Mouse (Mus musculus): ENCODE data around the gene Ugt1a6a. TPM values are rescaled to one million over a fixed set of nuclear protein-coding genes. Genes with fewer than 3 reads are reported as not detected.
"Not testable (repeated sequence)": the region's sequence is repeated elsewhere in the genome, so short reads cannot be mapped to it uniquely, and the experiment has no call there.

Gene Ugt1a6a
- polyA plus RNA-seq, 1 experiment from 2014 or later: not detected

DNA sequence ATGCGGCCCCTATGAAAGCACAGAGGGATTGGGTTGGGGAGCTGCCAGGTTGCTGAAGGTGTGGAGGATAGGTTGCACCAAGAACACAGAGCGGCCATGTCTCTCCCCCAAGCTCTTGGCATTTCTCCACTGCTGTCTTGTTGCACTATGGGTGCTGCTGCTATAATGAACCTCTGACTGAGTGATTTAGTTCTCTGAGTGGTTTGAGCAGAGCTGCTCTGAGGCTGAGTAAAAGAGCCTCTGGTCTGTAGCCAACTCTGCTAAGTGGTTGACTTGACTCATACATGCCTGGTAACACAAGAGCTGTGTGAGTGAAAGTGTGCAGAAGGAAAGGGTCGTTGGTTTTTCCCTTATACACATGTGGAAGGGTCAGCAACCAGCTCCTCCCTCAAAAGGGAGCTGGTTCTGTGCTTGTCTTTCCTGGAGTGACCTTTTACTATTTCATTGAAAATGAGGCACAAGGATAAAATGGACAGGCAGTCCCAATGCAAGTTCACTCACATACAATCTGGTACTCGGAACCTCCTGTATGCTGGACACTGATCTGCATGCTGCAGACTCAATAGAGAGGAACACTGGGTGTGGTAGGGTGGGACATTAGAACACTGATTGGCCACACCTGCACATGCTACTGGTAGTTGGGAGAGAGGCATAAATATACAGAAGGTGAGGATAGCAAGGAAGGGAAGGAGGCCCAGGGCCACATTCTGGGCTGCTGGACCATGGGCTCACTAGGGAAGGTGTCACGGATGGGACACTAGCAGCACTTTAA is 30.7 kb upstream of the Ugt1a6a start:
- H3K27ac ChIP-seq (ENCODE audit: low read depth, low read length); H3K4me3 ChIP-seq (ENCODE audit: low read depth, low read length); DNase-seq (ENCODE audit: low spot score, missing footprints); ATAC-seq (ENCODE audit: low FRiP score); H3K9me3 ChIP-seq (ENCODE audit: control insufficient read depth, low read length); H3K4me1 ChIP-seq (ENCODE audit: control insufficient read depth, insufficient read depth, low read length); H3K36me3 ChIP-seq (ENCODE audit: control insufficient read depth, insufficient read depth, low read length); H3K4me2 ChIP-seq; H3K9ac ChIP-seq (ENCODE audit: low read length); H3K27me3 ChIP-seq (ENCODE audit: control insufficient read depth, insufficient read depth, low read length): not testable (repeated sequence)
- 88% methylated on average over 4 of the region's 5 CpGs for WGBS

DNA sequence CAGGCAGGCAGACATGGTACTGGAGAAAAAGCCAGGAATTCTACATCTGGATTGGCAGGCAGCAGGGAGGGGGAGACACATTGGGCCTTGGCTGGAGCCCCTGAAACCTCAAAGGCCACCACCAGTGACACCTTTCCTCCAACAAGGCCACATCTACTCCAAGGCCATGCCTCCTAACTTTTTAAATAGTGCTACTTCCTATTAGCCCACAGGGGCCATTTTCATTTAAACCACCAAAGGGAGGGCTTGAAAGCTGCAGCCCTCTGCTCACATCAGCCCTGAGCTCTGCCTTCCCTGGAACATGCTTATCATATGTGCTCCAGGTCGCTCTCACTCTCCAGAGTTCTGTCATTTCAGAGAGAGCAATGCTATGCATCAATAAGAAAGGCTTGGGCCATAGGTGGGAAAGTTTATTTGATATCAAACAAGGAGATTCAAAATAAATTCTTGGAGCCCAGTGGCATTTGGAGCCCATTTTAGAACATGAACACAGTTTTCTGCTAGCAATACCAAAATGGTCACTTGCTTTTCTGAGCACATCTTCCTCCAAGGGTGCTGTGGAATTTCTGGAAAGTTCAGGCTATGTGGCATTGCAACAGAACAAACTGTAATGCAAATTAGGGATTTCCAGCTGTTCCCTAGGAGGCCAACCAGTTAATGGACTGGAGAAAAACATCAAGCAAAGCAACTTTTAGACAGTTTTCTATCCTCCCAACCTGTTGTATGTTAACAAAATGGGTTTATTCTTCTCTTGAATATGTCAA is 29.8 kb upstream of the Ugt1a6a start:
- no peak for DNase-seq (ENCODE audit: low spot score, missing footprints)
- H3K4me2 ChIP-seq: no peak overlapping the region
- no peak overlapping the region for H3K9ac ChIP-seq (ENCODE audit: low read length)
- H3K4me1 ChIP-seq (ENCODE audit: control insufficient read depth, insufficient read depth, low read length): no peaks in the 10 kb centered on the region
- no peak overlapping the region for H3K27ac ChIP-seq (ENCODE audit: low read depth, low read length)
- H3K27me3 ChIP-seq (ENCODE audit: control insufficient read depth, insufficient read depth, low read length): no peaks in the 10 kb centered on the region
- no peak overlapping the region for H3K4me3 ChIP-seq (ENCODE audit: low read depth, low read length)
- WGBS: 91% methylated on average over 1 of the region's 1 CpGs
- H3K9me3 ChIP-seq (ENCODE audit: control insufficient read depth, low read length): no peaks in the 10 kb centered on the region
- no peaks in the 10 kb centered on the region for H3K36me3 ChIP-seq (ENCODE audit: control insufficient read depth, insufficient read depth, low read length)
- ATAC-seq (ENCODE audit: low FRiP score): no peak

DNA sequence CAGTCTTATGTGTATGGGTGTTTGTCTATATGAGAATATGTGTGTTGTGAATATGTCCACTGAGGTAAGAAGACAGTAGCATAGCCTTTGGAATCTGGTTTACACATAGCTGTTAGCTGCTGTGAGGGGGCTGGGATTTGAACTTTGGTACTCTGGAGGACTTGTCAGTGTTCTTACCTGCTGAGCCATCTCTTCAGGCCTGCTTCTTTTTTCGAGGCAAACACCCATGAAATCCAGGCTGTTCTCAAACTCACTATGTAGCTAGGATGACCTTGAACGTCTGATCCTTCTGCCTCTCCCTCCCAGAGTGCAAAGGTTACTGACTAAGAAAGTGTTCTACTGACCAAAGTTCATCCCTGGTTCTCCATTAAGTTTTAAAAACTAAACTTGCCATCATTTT is 29.0 kb upstream of the Ugt1a6a start:
- ATAC-seq (ENCODE audit: low FRiP score) (no peak), DNase-seq (ENCODE audit: low spot score, missing footprints) (no peak)
- Histone ChIP-seq H3K4me1 (ENCODE audit: control insufficient read depth, insufficient read depth, low read length) (no peaks in the 10 kb centered on the region), H3K27ac (ENCODE audit: low read depth, low read length) (no peak overlapping the region), H3K36me3 (ENCODE audit: control insufficient read depth, insufficient read depth, low read length) (no peaks in the 10 kb centered on the region), H3K4me2 (no peak overlapping the region), H3K27me3 (ENCODE audit: control insufficient read depth, insufficient read depth, low read length) (no peaks in the 10 kb centered on the region), H3K9me3 (ENCODE audit: control insufficient read depth, low read length) (no peaks in the 10 kb centered on the region), H3K9ac (ENCODE audit: low read length) (no peak overlapping the region), H3K4me3 (ENCODE audit: low read depth, low read length) (no peak overlapping the region)
- WGBS: 66% methylated on average over 2 of the region's 2 CpGs

GRCm38 (mm10) chr1:88109027-88109557 is 25.5 kb upstream of the Ugt1a6a start:
- 85% methylated on average over 2 of the region's 2 CpGs for WGBS
- not testable (repeated sequence) for H3K9ac ChIP-seq (ENCODE audit: low read length); DNase-seq (ENCODE audit: low spot score, missing footprints); H3K36me3 ChIP-seq (ENCODE audit: control insufficient read depth, insufficient read depth, low read length); H3K4me3 ChIP-seq (ENCODE audit: low read depth, low read length); H3K4me2 ChIP-seq; H3K9me3 ChIP-seq (ENCODE audit: control insufficient read depth, low read length); H3K4me1 ChIP-seq (ENCODE audit: control insufficient read depth, insufficient read depth, low read length); H3K27ac ChIP-seq (ENCODE audit: low read depth, low read length); ATAC-seq (ENCODE audit: low FRiP score); H3K27me3 ChIP-seq (ENCODE audit: control insufficient read depth, insufficient read depth, low read length)

- H3K36me3 ChIP-seq (ENCODE audit: control insufficient read depth, insufficient read depth, low read length); H3K9ac ChIP-seq (ENCODE audit: low read length); H3K4me1 ChIP-seq (ENCODE audit: control insufficient read depth, insufficient read depth, low read length); ATAC-seq (ENCODE audit: low FRiP score); H3K9me3 ChIP-seq (ENCODE audit: control insufficient read depth, low read length); H3K27me3 ChIP-seq (ENCODE audit: control insufficient read depth, insufficient read depth, low read length); DNase-seq (ENCODE audit: low spot score, missing footprints); H3K27ac ChIP-seq (ENCODE audit: low read depth, low read length); H3K4me3 ChIP-seq (ENCODE audit: low read depth, low read length); H3K4me2 ChIP-seq: not testable (repeated sequence)
- WGBS: 88% methylated on average over 2 of the region's 2 CpGs
Observed at GRCm38 (mm10) chr1:88109604-88110003, 25.0 kb upstream of the Ugt1a6a start.

DNA sequence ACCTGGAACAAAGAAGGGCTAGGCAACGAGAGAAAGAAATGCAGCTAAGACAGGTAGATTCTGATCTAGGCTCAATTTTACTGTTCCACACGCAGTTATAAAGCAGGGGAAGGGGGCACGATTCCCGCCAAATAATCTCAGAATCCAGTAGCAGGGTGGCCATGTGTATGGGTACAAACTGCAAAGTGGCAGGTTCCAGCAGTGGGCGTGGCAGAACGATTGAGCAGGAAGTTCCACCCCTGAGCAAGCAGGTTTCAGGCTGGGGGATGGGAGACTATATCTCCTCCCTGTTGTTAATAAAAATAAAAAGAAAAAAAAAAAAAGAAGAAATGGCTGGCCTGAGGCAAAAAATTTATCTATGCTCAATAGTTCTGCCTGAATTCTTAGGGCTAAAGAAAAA is 21.8 kb upstream of the Ugt1a6a start:
- not testable (repeated sequence) for H3K4me2 ChIP-seq; H3K27me3 ChIP-seq (ENCODE audit: control insufficient read depth, insufficient read depth, low read length); H3K4me3 ChIP-seq (ENCODE audit: low read depth, low read length); H3K27ac ChIP-seq (ENCODE audit: low read depth, low read length); DNase-seq (ENCODE audit: low spot score, missing footprints); ATAC-seq (ENCODE audit: low FRiP score); H3K9me3 ChIP-seq (ENCODE audit: control insufficient read depth, low read length); H3K9ac ChIP-seq (ENCODE audit: low read length); H3K4me1 ChIP-seq (ENCODE audit: control insufficient read depth, insufficient read depth, low read length); H3K36me3 ChIP-seq (ENCODE audit: control insufficient read depth, insufficient read depth, low read length)
- 93% methylated on average over 6 of the region's 6 CpGs for WGBS

DNA sequence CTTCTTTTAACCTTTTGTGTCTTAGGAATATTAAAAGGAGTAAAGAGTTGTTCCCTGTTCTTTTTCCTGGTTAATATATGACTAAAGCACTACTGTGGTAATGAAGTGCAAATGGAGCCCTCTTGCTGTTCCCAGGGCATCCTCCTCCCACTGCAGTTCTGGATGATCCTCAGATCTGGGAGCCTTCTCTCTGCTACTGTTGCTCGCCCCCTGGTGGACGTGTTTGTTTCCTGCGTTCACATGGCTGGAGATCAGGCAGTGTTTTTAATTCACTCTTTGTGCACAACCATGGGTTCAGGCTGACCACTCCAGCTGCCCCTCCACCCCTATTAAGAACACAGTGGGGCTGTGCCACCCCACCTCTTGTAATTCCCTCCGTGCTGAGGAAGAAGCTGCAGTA is 14.1 kb upstream of the Ugt1a6a start:
- not testable (repeated sequence) for H3K4me3 ChIP-seq (ENCODE audit: low read depth, low read length); H3K9me3 ChIP-seq (ENCODE audit: control insufficient read depth, low read length); H3K27ac ChIP-seq (ENCODE audit: low read depth, low read length)

GRCm38 (mm10) chr1:88121521-88121920 is 13.1 kb upstream of the Ugt1a6a start:
- not testable (repeated sequence) for DNase-seq (ENCODE audit: low spot score, missing footprints); H3K4me3 ChIP-seq (ENCODE audit: low read depth, low read length); H3K4me2 ChIP-seq; H3K27ac ChIP-seq (ENCODE audit: low read depth, low read length); H3K27me3 ChIP-seq (ENCODE audit: control insufficient read depth, insufficient read depth, low read length); H3K9ac ChIP-seq (ENCODE audit: low read length); H3K4me1 ChIP-seq (ENCODE audit: control insufficient read depth, insufficient read depth, low read length); ATAC-seq (ENCODE audit: low FRiP score); H3K9me3 ChIP-seq (ENCODE audit: control insufficient read depth, low read length); H3K36me3 ChIP-seq (ENCODE audit: control insufficient read depth, insufficient read depth, low read length)
- WGBS: no CpG with 5 or more reads among the region's 1 CpGs

More for the DNA sequence above, 14.1 kb upstream of the Ugt1a6a start:
- not testable (repeated sequence) for H3K27me3 ChIP-seq (ENCODE audit: control insufficient read depth, insufficient read depth, low read length); H3K36me3 ChIP-seq (ENCODE audit: control insufficient read depth, insufficient read depth, low read length); H3K4me2 ChIP-seq; DNase-seq (ENCODE audit: low spot score, missing footprints); H3K4me1 ChIP-seq (ENCODE audit: control insufficient read depth, insufficient read depth, low read length); H3K9ac ChIP-seq (ENCODE audit: low read length); ATAC-seq (ENCODE audit: low FRiP score)
- 9% methylated on average over 4 of the region's 4 CpGs for WGBS

- H3K36me3 ChIP-seq (ENCODE audit: control insufficient read depth, insufficient read depth, low read length); ATAC-seq (ENCODE audit: low FRiP score): not testable (repeated sequence)
Observed at GRCm38 (mm10) chr1:88125827-88126360, 8.7 kb upstream of the Ugt1a6a start.

More at GRCm38 (mm10) chr1:88125827-88126360, 8.7 kb upstream of the Ugt1a6a start:
- H3K9me3 ChIP-seq (ENCODE audit: control insufficient read depth, low read length); H3K27ac ChIP-seq (ENCODE audit: low read depth, low read length); H3K9ac ChIP-seq (ENCODE audit: low read length); H3K27me3 ChIP-seq (ENCODE audit: control insufficient read depth, insufficient read depth, low read length); H3K4me2 ChIP-seq; H3K4me3 ChIP-seq (ENCODE audit: low read depth, low read length); DNase-seq (ENCODE audit: low spot score, missing footprints); H3K4me1 ChIP-seq (ENCODE audit: control insufficient read depth, insufficient read depth, low read length): not testable (repeated sequence)
- WGBS: 84% methylated on average over 4 of the region's 4 CpGs
